26 mouse cellular contexts compared by ENCODE assay signal in genomic region chr17:79818884-79819283, GRCm38 (mm10).
A peak's percentile ranks its signal among the peaks of the same experiment; 100 is the strongest.
DNase-seq lines count a peak whose midpoint lies in the region; ATAC-seq and TF ChIP-seq lines count a peak whose summit lies in the region.
"Had no signal": no experiment of that assay in that cellular context is flagged by ENCODE, and none has a peak within 500 bp of the region (broad histone marks: within the 10 kb centered on the region; RNA-seq: fewer than 3 reads in every experiment).

No protein-coding gene starts in this region.

- H3K9ac ChIP-seq in intestine, embryonic 14.5 days (ENCODE audit: low read length): no peak overlapping the region
- no peak overlapping the region for H3K9ac ChIP-seq in intestine, postnatal 0 days (ENCODE audit: low read depth, low read length)
- H3K9ac ChIP-seq in lung, embryonic 16.5 days (ENCODE audit: low read length): no peak overlapping the region
- no peak overlapping the region for H3K9ac ChIP-seq in embryonic facial prominence, embryonic 12.5 days
- no peak overlapping the region for H3K9ac ChIP-seq in stomach, postnatal 0 days (ENCODE audit: low read length)
- H3K9ac ChIP-seq: embryonic facial prominence, embryonic 13.5 days; forebrain, embryonic 13.5 days; limb, embryonic 12.5 days; liver, embryonic 12.5 days; lung, embryonic 14.5 days; midbrain, embryonic 15.5 days; neural tube, embryonic 13.5 days had no signal

- no peak overlapping the region for H3K27ac ChIP-seq in intestine, embryonic 14.5 days (ENCODE audit: low read depth)
- no peak overlapping the region for H3K27ac ChIP-seq in intestine, postnatal 0 days (ENCODE audit: low read depth, low read length)
- no peak overlapping the region for H3K27ac ChIP-seq in lung, embryonic 16.5 days (ENCODE audit: low read length)
- H3K27ac ChIP-seq in embryonic facial prominence, embryonic 12.5 days: 0 out of 2 replicates have a peak overlapping the region, but pooled peaks have one; percentile 42
- no peak overlapping the region for H3K27ac ChIP-seq in stomach, postnatal 0 days (replicated peaks)
- H3K27ac ChIP-seq: embryonic facial prominence, embryonic 13.5 days; forebrain, embryonic 13.5 days; gastrocnemius, adult 2 months; heart, embryonic 10.5 days; limb, embryonic 12.5 days; liver, embryonic 12.5 days; midbrain, embryonic 15.5 days; neural tube, embryonic 13.5 days had no signal

- no peak for TF ChIP-seq POLR2A in lung, adult 2 months (IDR thresholded peaks at IDR 0.05; ENCODE audit: borderline replicate concordance, extremely low read depth, low read depth, low read length)

- TF ChIP-seq CTCF in intestine, postnatal 0 days (IDR thresholded peaks at IDR 0.05; ENCODE audit: low read depth): no peak
- TF ChIP-seq CTCF in lung, adult 2 months (IDR thresholded peaks at IDR 0.05; ENCODE audit: insufficient read depth, low read length): no peak
- TF ChIP-seq CTCF in stomach, postnatal 0 days (IDR thresholded peaks at IDR 0.05; ENCODE audit: low read depth): no peak

- no peak overlapping the region for H3K4me3 ChIP-seq in intestine, embryonic 14.5 days (ENCODE audit: low read depth, low read length)
- no peak overlapping the region for H3K4me3 ChIP-seq in intestine, postnatal 0 days (ENCODE audit: low read depth, low read length)
- no peak overlapping the region for H3K4me3 ChIP-seq in lung, embryonic 16.5 days (ENCODE audit: low read length)
- no peak overlapping the region for H3K4me3 ChIP-seq in lung, adult 2 months (replicated peaks; ENCODE audit: extremely low read depth, low read depth, low read length)
- H3K4me3 ChIP-seq in embryonic facial prominence, embryonic 12.5 days: no peak overlapping the region
- no peak overlapping the region for H3K4me3 ChIP-seq in stomach, postnatal 0 days (ENCODE audit: low read depth, low read length)
- H3K4me3 ChIP-seq: embryonic facial prominence, embryonic 13.5 days; erythroblast, embryonic 14.5 days; forebrain, embryonic 13.5 days; gastrocnemius, adult 2 months; heart, embryonic 10.5 days; limb, embryonic 12.5 days; liver, embryonic 12.5 days; megakaryocyte, embryonic 14.5 days; midbrain, embryonic 15.5 days; neural tube, embryonic 13.5 days had no signal

- H3K4me2 ChIP-seq in intestine, embryonic 14.5 days (ENCODE audit: low read length): no peak overlapping the region
- H3K4me2 ChIP-seq in intestine, postnatal 0 days (replicated peaks; ENCODE audit: low read depth): no peak overlapping the region
- no peak overlapping the region for H3K4me2 ChIP-seq in lung, embryonic 16.5 days (ENCODE audit: low read depth, low read length)
- H3K4me2 ChIP-seq in embryonic facial prominence, embryonic 12.5 days (replicated peaks): no peak overlapping the region
- no peak overlapping the region for H3K4me2 ChIP-seq in stomach, postnatal 0 days (replicated peaks; ENCODE audit: low read depth)
- H3K4me2 ChIP-seq: embryonic facial prominence, embryonic 13.5 days; forebrain, embryonic 13.5 days; limb, embryonic 12.5 days; liver, embryonic 12.5 days; lung, embryonic 14.5 days; midbrain, embryonic 15.5 days; neural tube, embryonic 13.5 days had no signal

- H3K36me3 ChIP-seq in intestine, embryonic 14.5 days (ENCODE audit: control insufficient read depth, insufficient read depth, low read length): no peaks in the 10 kb centered on the region
- H3K36me3 ChIP-seq in intestine, postnatal 0 days (ENCODE audit: control insufficient read depth, insufficient read depth): no peaks in the 10 kb centered on the region
- no peaks in the 10 kb centered on the region for H3K36me3 ChIP-seq in lung, embryonic 16.5 days (ENCODE audit: control insufficient read depth, insufficient read depth, low read length)
- H3K36me3 ChIP-seq in embryonic facial prominence, embryonic 12.5 days: no peaks in the 10 kb centered on the region
- no peaks in the 10 kb centered on the region for H3K36me3 ChIP-seq in stomach, postnatal 0 days (ENCODE audit: control insufficient read depth, insufficient read depth, low read length)
- H3K36me3 ChIP-seq: embryonic facial prominence, embryonic 13.5 days; heart, embryonic 10.5 days; limb, embryonic 12.5 days; liver, embryonic 12.5 days; midbrain, embryonic 15.5 days; neural tube, embryonic 13.5 days had no signal

- peak; percentile 49 for DNase-seq in intestine, embryonic 14.5 days (ENCODE audit: low spot score)
- no peak for DNase-seq in lung, adult 2 months
- DNase-seq in stomach, postnatal 0 days (ENCODE audit: low spot score): no peak
- DNase-seq in layer of hippocampus, adult 9-11 months: no peak
- DNase-seq: adrenal gland, adult 8-10 months; cerebellum, adult 18-20 months; cerebellum, postnatal 14 days; gastrocnemius, adult 2 months; heart, postnatal 4 days; lung, embryonic 14.5 days; retina, postnatal 1 day; right cerebral cortex, postnatal 25 days; spleen, adult 18-20 months had no signal

- H3K27me3 ChIP-seq in intestine, embryonic 14.5 days (replicated peaks; ENCODE audit: control insufficient read depth, insufficient read depth, low read length): no peaks in the 10 kb centered on the region
- H3K27me3 ChIP-seq in intestine, postnatal 0 days (replicated peaks; ENCODE audit: control insufficient read depth, insufficient read depth, low read length): no peaks in the 10 kb centered on the region
- no peaks in the 10 kb centered on the region for H3K27me3 ChIP-seq in lung, embryonic 16.5 days (ENCODE audit: control insufficient read depth, insufficient read depth, low read depth, low read length)
- no peaks in the 10 kb centered on the region for H3K27me3 ChIP-seq in embryonic facial prominence, embryonic 12.5 days
- H3K27me3 ChIP-seq in stomach, postnatal 0 days (ENCODE audit: control insufficient read depth, insufficient read depth, low read length): no peaks in the 10 kb centered on the region
- H3K27me3 ChIP-seq: embryonic facial prominence, embryonic 13.5 days; limb, embryonic 12.5 days; liver, embryonic 12.5 days; megakaryocyte, embryonic 14.5 days had no signal

- H3K4me1 ChIP-seq in intestine, embryonic 14.5 days (replicated peaks; ENCODE audit: control insufficient read depth, insufficient read depth, low read length): peaks cover 23% of the 10 kb centered on the region; the same call in 1 of the 2 replicates
- H3K4me1 ChIP-seq in intestine, postnatal 0 days (replicated peaks; ENCODE audit: control insufficient read depth, insufficient read depth, low read length): 0 out of 2 replicates have a peak, but pooled peaks cover 2% of the 10 kb centered on the region
- no peaks in the 10 kb centered on the region; the same call in none of the 2 replicates for H3K4me1 ChIP-seq in lung, embryonic 16.5 days (replicated peaks; ENCODE audit: control insufficient read depth, insufficient read depth, low read length)
- H3K4me1 ChIP-seq in lung, adult 2 months (ENCODE audit: control insufficient read depth, insufficient read depth, low read length): peaks cover 6% of the 10 kb centered on the region
- H3K4me1 ChIP-seq in embryonic facial prominence, embryonic 12.5 days: peaks cover 5% of the 10 kb centered on the region; the same call in 1 of the 2 replicates
- H3K4me1 ChIP-seq in stomach, postnatal 0 days (replicated peaks; ENCODE audit: control insufficient read depth, insufficient read depth): peaks cover 4% of the 10 kb centered on the region; the same call in 1 of the 2 replicates
- H3K4me1 ChIP-seq: forebrain, embryonic 13.5 days; limb, embryonic 12.5 days; liver, embryonic 12.5 days; megakaryocyte, embryonic 14.5 days had no signal

- no peak for TF ChIP-seq EP300 in stomach, postnatal 0 days (optimal IDR thresholded peaks at IDR 0.05)

- 39% methylated on average over 3 of the region's 3 CpGs for WGBS in intestine, embryonic 14.5 days
- WGBS in intestine, postnatal 0 days: 45% methylated on average over 3 of the region's 3 CpGs
- WGBS in lung, embryonic 16.5 days: 41% methylated on average over 3 of the region's 3 CpGs
- WGBS in lung, adult 2 months: 43% methylated on average over 3 of the region's 3 CpGs
- WGBS in embryonic facial prominence, embryonic 12.5 days: 9% methylated on average over 3 of the region's 3 CpGs
- WGBS in stomach, postnatal 0 days: 37% methylated on average over 3 of the region's 3 CpGs

- ATAC-seq in intestine, embryonic 14.5 days (replicated peaks; ENCODE audit: low FRiP score, low TSS enrichment, low read depth): no peak
- ATAC-seq in intestine, postnatal 0 days: no peak
- 0 out of 2 replicates have a peak, but pooled peaks have one; percentile 31 for ATAC-seq in lung, embryonic 16.5 days (ENCODE audit: low read depth)
- ATAC-seq in embryonic facial prominence, embryonic 12.5 days (ENCODE audit: insufficient number of reproducible peaks, insufficient read depth, low FRiP score, low TSS enrichment): no peak
- ATAC-seq in stomach, postnatal 0 days (ENCODE audit: low FRiP score, low TSS enrichment): peak; percentile 53; the same call in 1 of the 2 replicates
- ATAC-seq: activated CD4-positive, CD25-positive, alpha-beta regulatory T cell, adult 4 months; forebrain, embryonic 13.5 days; liver, embryonic 12.5 days; midbrain, embryonic 15.5 days had no signal

- H3K9me3 ChIP-seq in intestine, embryonic 14.5 days (ENCODE audit: control insufficient read depth, low read length): no peaks in the 10 kb centered on the region
- no peaks in the 10 kb centered on the region for H3K9me3 ChIP-seq in intestine, postnatal 0 days (ENCODE audit: control insufficient read depth)
- no peaks in the 10 kb centered on the region for H3K9me3 ChIP-seq in lung, embryonic 16.5 days (ENCODE audit: control insufficient read depth, low read length)
- H3K9me3 ChIP-seq in embryonic facial prominence, embryonic 12.5 days: no peaks in the 10 kb centered on the region
- H3K9me3 ChIP-seq in stomach, postnatal 0 days (ENCODE audit: control insufficient read depth, low read length): no peaks in the 10 kb centered on the region
- H3K9me3 ChIP-seq: embryonic facial prominence, embryonic 13.5 days; forebrain, embryonic 13.5 days; heart, embryonic 10.5 days; limb, embryonic 12.5 days; liver, embryonic 12.5 days; megakaryocyte, embryonic 14.5 days; midbrain, embryonic 15.5 days; neural tube, embryonic 13.5 days had no signal

Comparison
In these comparisons a context has a peak if more than half of its experiments do, and no peak if none do; other contexts are left out.
1. ATAC-seq: peak in lung, embryonic 16.5 days (single experiment) and stomach, postnatal 0 days (single experiment); none in intestine, embryonic 14.5 days (single experiment), intestine, postnatal 0 days (single experiment) and embryonic facial prominence, embryonic 12.5 days (single experiment).